Mouse (Mus musculus): Measurements from ENCODE around the gene Il9r. TPM values are rescaled to one million over a fixed set of nuclear protein-coding genes. Genes with fewer than 3 reads are reported as not detected.

Gene Il9r
- total and polyA plus RNA-seq, 3 experiments = 20.0 to 52.1 (median 47.5) TPM

- dilution Hi-C loops (cut with MboI; ENCODE audit: extremely low pct_ligation_motif_present, extremely low pct_unique_long_range_greater_than_20kb, low sequenced_read_pairs) (no loop called here), in situ Hi-C loops (cut with MboI; ENCODE audit: low pct_ligation_motif_present, low pct_unique_long_range_greater_than_20kb, low sequenced_read_pairs) (no loop called here)
- Histone ChIP-seq H3K4me1 (ENCODE audit: control insufficient read depth in 1 of 2, insufficient read depth in 2 of 2) (peaks cover 0 to 57% of the 10 kb centered on the region in 2 experiments; a peak in 2 of 4 replicates), H3K27me3 (replicated peaks) (no peaks in the 10 kb centered on the region), H3K27ac (ENCODE audit: insufficient read depth, low read depth) (no peak overlapping the region), H3K79me2 (replicated peaks; ENCODE audit: control insufficient read depth, extremely low read depth, insufficient read depth, poor library complexity, severe bottlenecking) (no peaks in the 10 kb centered on the region), H3K9me3 (replicated peaks; ENCODE audit: low read length) (no peaks in the 10 kb centered on the region), H3K9ac (ENCODE audit: insufficient read depth, low read depth) (no peak overlapping the region), H3K36me3 (replicated peaks in 1 of 2; ENCODE audit: control insufficient read depth in 1 of 2, insufficient read depth in 1 of 2, low read length in 1 of 2) (peaks cover 69 to 97% of the 10 kb centered on the region in 2 experiments), H3K4me3 (replicated peaks in 1 of 3; ENCODE audit: low read depth in 2 of 3, low read length in 2 of 3, poor library complexity in 1 of 3) (no peak overlapping the region), H3K4me2 (ENCODE audit: insufficient read depth, low read depth, poor library complexity, severe bottlenecking) (no peak overlapping the region)
- no peak for DNase-seq (ENCODE audit: extremely low read depth)
- TF ChIP-seq USF1 (IDR thresholded peaks at IDR 0.05; ENCODE audit: low read depth, low read length) (no peak), SMC3 (IDR thresholded peaks at IDR 0.05; ENCODE audit: low read depth, low read length) (peak; percentile 80), SIN3A (IDR thresholded peaks at IDR 0.05; ENCODE audit: low read length) (no peak), RAD21 (IDR thresholded peaks at IDR 0.05; ENCODE audit: low read depth, low read length) (peak; percentile 70), UBTF (IDR thresholded peaks at IDR 0.05; ENCODE audit: low read depth, low read length) (no peak), CTCF (conservative IDR thresholded peaks at IDR 0.05 in 1 of 2, IDR thresholded peaks at IDR 0.05 in 1 of 2; ENCODE audit: low read depth in 2 of 2, low read length in 2 of 2) (peak; percentile 43 to 78), ZKSCAN1 (IDR thresholded peaks at IDR 0.05; ENCODE audit: borderline replicate concordance, low read depth, low read length) (no peak), MXI1 (IDR thresholded peaks at IDR 0.05; ENCODE audit: low read depth, low read length) (no peak), POLR2A (IDR thresholded peaks at IDR 0.05; ENCODE audit: low read depth, low read length) (no peak), CHD1 (IDR thresholded peaks at IDR 0.05; ENCODE audit: low read depth, low read length) (no peak), IRF4 (IDR thresholded peaks at IDR 0.05; ENCODE audit: low read depth, low read length) (peak; percentile 41; the same call in 1 of the 2 replicates), EP300 (IDR thresholded peaks at IDR 0.05; ENCODE audit: low read length) (no peak), GABPA (IDR thresholded peaks at IDR 0.05; ENCODE audit: insufficient replicate concordance, low read depth, low read length) (no peak), NELFE (IDR thresholded peaks at IDR 0.05; ENCODE audit: low read depth, low read length) (no peak), ETS1 (conservative IDR thresholded peaks at IDR 0.05; ENCODE audit: low read depth, low read length) (no peak)
These were observed 47.0 kb upstream of the Il9r start for GRCm38 (mm10) chr11:32247068-32247467.

GRCm38 (mm10) chr11:32245614-32246013 is 45.5 kb upstream of the Il9r start:
- dilution Hi-C loops (cut with MboI; ENCODE audit: extremely low pct_ligation_motif_present, extremely low pct_unique_long_range_greater_than_20kb, low sequenced_read_pairs) = no loop called here
- DNase-seq (ENCODE audit: extremely low read depth) = no peak
- H3K9ac ChIP-seq (ENCODE audit: insufficient read depth, low read depth) = no peak overlapping the region
- H3K9me3 ChIP-seq (replicated peaks; ENCODE audit: low read length) = no peaks in the 10 kb centered on the region
- H3K4me3 ChIP-seq (replicated peaks in 1 of 3; ENCODE audit: low read depth in 2 of 3, low read length in 2 of 3, poor library complexity in 1 of 3) = no peak overlapping the region
- H3K79me2 ChIP-seq (replicated peaks; ENCODE audit: control insufficient read depth, extremely low read depth, insufficient read depth, poor library complexity, severe bottlenecking) = no peaks in the 10 kb centered on the region
- H3K27me3 ChIP-seq (replicated peaks) = no peaks in the 10 kb centered on the region
- no peak overlapping the region for H3K4me2 ChIP-seq (ENCODE audit: insufficient read depth, low read depth, poor library complexity, severe bottlenecking)
- peaks cover 0 to 48% of the 10 kb centered on the region in 2 experiments; a peak in 2 of 4 replicates for H3K4me1 ChIP-seq (ENCODE audit: control insufficient read depth in 1 of 2, insufficient read depth in 2 of 2)
- TF ChIP-seq MAFK (IDR thresholded peaks at IDR 0.05; ENCODE audit: insufficient replicate concordance, low read length) (no peak), ELF1 (IDR thresholded peaks at IDR 0.05; ENCODE audit: low read depth, low read length) (no peak), TBP (conservative IDR thresholded peaks at IDR 0.05; ENCODE audit: low read depth, low read length) (no peak), KAT2A (IDR thresholded peaks at IDR 0.05; ENCODE audit: insufficient replicate concordance, low read length) (no peak), MEF2A (IDR thresholded peaks at IDR 0.05; ENCODE audit: borderline replicate concordance, low read depth, low read length) (no peak)
- in situ Hi-C loops (cut with MboI; ENCODE audit: low pct_ligation_motif_present, low pct_unique_long_range_greater_than_20kb, low sequenced_read_pairs) = no loop called here
- H3K36me3 ChIP-seq (replicated peaks in 1 of 2; ENCODE audit: control insufficient read depth in 1 of 2, insufficient read depth in 1 of 2, low read length in 1 of 2) = peaks cover 68 to 97% of the 10 kb centered on the region in 2 experiments
- H3K27ac ChIP-seq (ENCODE audit: insufficient read depth, low read depth) = no peak overlapping the region
